Mouse (Mus musculus) natural killer cell, adult 2 months (primary cell): ENCODE results near the gene Cypt4.
"Not testable (repeated sequence)": the region's sequence is repeated elsewhere in the genome, so short reads cannot be mapped to it uniquely, and the experiment has no call there.

ENCODE experiments used
- DNase-seq, 2 experiments: peaks; one replicate each; pipeline ENCODE4 v3.0.0; 2022; ENCODE audit warnings: low spot score in 2 of 2

Cypt4 gene

DNA sequence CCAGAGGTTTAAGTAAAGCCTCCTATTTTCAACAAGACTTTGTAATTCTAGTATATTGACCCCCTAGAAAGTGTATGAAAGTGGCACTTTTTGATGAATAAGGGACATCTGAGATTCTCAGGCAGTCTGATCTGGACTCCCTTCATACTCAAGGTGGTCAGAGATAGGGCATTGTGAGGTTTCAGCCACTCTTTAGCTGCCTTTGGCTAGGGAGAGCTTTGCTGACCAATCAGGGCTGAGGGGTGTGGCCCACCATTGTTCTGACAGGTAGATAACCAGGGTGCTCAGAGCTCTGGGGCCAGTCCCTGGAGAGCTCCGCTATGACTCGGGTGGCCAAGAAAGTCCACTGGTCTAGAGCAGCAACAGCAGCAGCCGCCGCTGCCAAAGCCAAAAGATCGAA, at the start of gene Cypt4:
Gene Cypt4, plus strand, starts transcription at position 301 of the 400 bp plus-strand sequence.
- no peak for DNase-seq

DNA sequence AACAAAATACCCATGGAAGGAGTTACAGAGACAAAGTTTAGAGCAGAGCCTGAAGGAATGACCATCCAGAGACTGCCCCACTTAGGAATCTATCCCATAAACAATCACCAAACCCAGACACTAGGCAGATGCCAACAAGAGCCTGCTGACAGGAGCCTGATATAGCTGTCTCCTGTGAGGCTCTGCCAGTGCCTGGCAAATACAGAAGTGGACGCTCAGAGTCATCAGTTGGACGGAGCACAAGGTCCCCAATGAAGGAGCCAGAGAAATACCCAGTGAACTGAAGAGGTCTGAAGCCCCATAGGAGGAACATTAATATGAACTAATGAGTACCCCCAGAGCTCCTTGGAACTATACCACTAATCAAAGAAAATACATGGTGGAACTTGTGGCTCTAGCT, 12.3 kb downstream of the Cypt4 start:
- DNase-seq = not testable (repeated sequence)
